Mouse (Mus musculus) gastrocnemius, adult 2 months (tissue): Measurements from ENCODE around the gene Ehd1. TPM values are rescaled to one million over a fixed set of nuclear protein-coding genes. Genes with fewer than 3 reads are reported as not detected.

ENCODE experiments used
- DNase-seq: peaks from one replicate; pipeline ENCODE4 v3.0.0; 2022
- H3K27ac ChIP-seq: fragments of 200-600 bp; 2 replicates; pipeline ENCODE4 v1.8.1; 2022; ENCODE audit warnings: mild to moderate bottlenecking
- H3K4me3 ChIP-seq: fragments of 200-600 bp; 2 replicates; pipeline ENCODE4 v1.8.1; 2022; ENCODE audit warnings: mild to moderate bottlenecking, moderate library complexity
- CTCF ChIP-seq: fragments of 200-600 bp; IDR thresholded peaks from 2 replicates; pipeline ENCODE4 v1.8.1; 2022; ENCODE audit warnings: antibody characterized with exemption, mild to moderate bottlenecking, moderate library complexity
- intact Hi-C: fragments of 180-260 bp; cut with DNase I; formaldehyde crosslinking; loops from one replicate; pipeline ENCODE4 v1.15.1; 2025
- total RNA-seq, 2 experiments: library from RNA; stranded (reverse); gene quantifications; 2 replicates each; pipeline ENCODE4 v1.2.3; 2021

Ehd1 gene
- total RNA-seq, 2 experiments from 2014 or later: 28.4 to 32.3 TPM

- no peak for TF ChIP-seq CTCF
- Histone ChIP-seq H3K4me3 (no peak overlapping the region), H3K27ac (peak overlapping the region; percentile 24; the same call in 1 of the 2 replicates)
- intact Hi-C loops: no loop called here
- DNase-seq: no peak
Observed at GRCm38 (mm10) chr19:6262839-6263433, 13.6 kb upstream of the Ehd1 start.

GRCm38 (mm10) chr19:6264200-6264599 is 12.3 kb upstream of the Ehd1 start:
- TF ChIP-seq CTCF: no peak
- intact Hi-C loops: no loop called here

GRCm38 (mm10) chr19:6264945-6265344 is 11.6 kb upstream of the Ehd1 start:
- TF ChIP-seq CTCF: no peak
- no peak overlapping the region for H3K27ac ChIP-seq
- intact Hi-C loops: no loop called here
- no peak for DNase-seq
- no peak overlapping the region for H3K4me3 ChIP-seq

More at GRCm38 (mm10) chr19:6264200-6264599, 12.3 kb upstream of the Ehd1 start:
- no peak for DNase-seq
- Histone ChIP-seq H3K4me3 (no peak overlapping the region), H3K27ac (no peak overlapping the region)

- TF ChIP-seq CTCF: peak; percentile 45
- DNase-seq: no peak
- Histone ChIP-seq H3K4me3 (no peak overlapping the region), H3K27ac (no peak overlapping the region)
- intact Hi-C loops: no loop called here
Observed at GRCm38 (mm10) chr19:6265727-6266182, 10.8 kb upstream of the Ehd1 start.

GRCm38 (mm10) chr19:6267306-6268169 is 9.0 kb upstream of the Ehd1 start:
- Histone ChIP-seq H3K27ac (peak overlapping the region; percentile 70), H3K4me3 (no peak overlapping the region)
- no peak for DNase-seq
- intact Hi-C loops: loop anchor here (1.0 kb wide), 2 partner anchors 37 to 64 kb away; no protein-coding TSS in a partner anchor
- TF ChIP-seq CTCF: no peak

GRCm38 (mm10) chr19:6268170-6268528 is 8.4 kb upstream of the Ehd1 start:
- intact Hi-C loops: loop anchor here (1.0 kb wide), 1 partner anchor 36 kb away; no protein-coding TSS in a partner anchor
- DNase-seq: peak; percentile 90
- Histone ChIP-seq H3K27ac (peak overlapping the region; percentile 70), H3K4me3 (no peak overlapping the region)
- peak; percentile 97 for TF ChIP-seq CTCF

GRCm38 (mm10) chr19:6268670-6269132 is 7.8 kb upstream of the Ehd1 start:
- Histone ChIP-seq H3K4me3 (no peak overlapping the region), H3K27ac (peak overlapping the region; percentile 70)
- DNase-seq: no peak
- intact Hi-C loops: loop anchor here (1.0 kb wide), 1 partner anchor 36 kb away; no protein-coding TSS in a partner anchor
- no peak for TF ChIP-seq CTCF

GRCm38 (mm10) chr19:6269798-6270475 is 6.6 kb upstream of the Ehd1 start:
- no peak for DNase-seq
- peak overlapping the region; percentile 38 for H3K27ac ChIP-seq
- no peak overlapping the region for H3K4me3 ChIP-seq
- TF ChIP-seq CTCF: no peak
- intact Hi-C loops: no loop called here

GRCm38 (mm10) chr19:6270661-6271060 is 5.9 kb upstream of the Ehd1 start:
- no peak for DNase-seq
- Histone ChIP-seq H3K27ac (no peak overlapping the region), H3K4me3 (no peak overlapping the region)
- no peak for TF ChIP-seq CTCF
- intact Hi-C loops: no loop called here

GRCm38 (mm10) chr19:6271206-6271605 is 5.3 kb upstream of the Ehd1 start:
- DNase-seq: no peak
- Histone ChIP-seq H3K4me3 (no peak overlapping the region), H3K27ac (0 out of 2 replicates have a peak overlapping the region, but pooled peaks have one; percentile 12)
- intact Hi-C loops: no loop called here
- TF ChIP-seq CTCF: no peak

- Histone ChIP-seq H3K4me3 (no peak overlapping the region), H3K27ac (peak overlapping the region; percentile 81)
- TF ChIP-seq CTCF: no peak
- intact Hi-C loops: no loop called here
- DNase-seq: no peak
Observed at GRCm38 (mm10) chr19:6272053-6272452, 4.5 kb upstream of the Ehd1 start.

- intact Hi-C loops: no loop called here
- no peak for DNase-seq
- Histone ChIP-seq H3K27ac (peak overlapping the region; percentile 81), H3K4me3 (no peak overlapping the region)
- TF ChIP-seq CTCF: no peak
Observed at GRCm38 (mm10) chr19:6272738-6273137, 3.8 kb upstream of the Ehd1 start.
